Mouse (Mus musculus): ENCODE measurements around the gene Gm10234. TPM values are rescaled to one million over a fixed set of nuclear protein-coding genes. Genes with fewer than 3 reads are reported as not detected.

Gm10234 gene
- polyA plus RNA-seq, 1 experiment from 2014 or later: not detected

Other genes with a start within 250 kb of the Gm10234 start
- gene Kbtbd8, start 204.9 kb upstream of the Gm10234 start, polyA plus RNA-seq (2015; fragmentation: Nextera tagmentation; extraction: Ambion mirVana): 4.0 and 5.3 TPM in 2 replicates

All from hindbrain, embryonic 15.5 days (tissue).